Mouse (Mus musculus) gastrocnemius, postnatal 25 days (tissue): ENCODE data around the gene Gm49395. TPM values are rescaled to one million over a fixed set of nuclear protein-coding genes. Genes with fewer than 3 reads are reported as not detected.

Experiments
- DNase-seq: peaks from one replicate; pipeline ENCODE4 v3.0.0; 2022
- total RNA-seq, 2 experiments: library from RNA; stranded (reverse); gene quantifications; 1 replicate in 1 of 2; 2 replicates in 1 of 2; pipeline ENCODE4 v1.2.3; 2021

Gene Gm49395
- total RNA-seq, 2 experiments from 2014 or later: 2.8 TPM; not detected in 1

GRCm38 (mm10) chr13:115098227-115098626, 3.5 kb downstream of the Gm49395 start:
- no peak for DNase-seq

GRCm38 (mm10) chr13:115096965-115097364, 4.8 kb downstream of the Gm49395 start:
- DNase-seq: no peak

GRCm38 (mm10) chr13:115096216-115096615, 5.5 kb downstream of the Gm49395 start:
- no peak for DNase-seq

- no peak for DNase-seq
Observed at GRCm38 (mm10) chr13:115095392-115095791, 6.3 kb downstream of the Gm49395 start.

- DNase-seq: no peak
Observed at GRCm38 (mm10) chr13:115091511-115091910, 10.2 kb downstream of the Gm49395 start.

GRCm38 (mm10) chr13:115090977-115091445, 10.7 kb downstream of the Gm49395 start:
- no peak for DNase-seq

GRCm38 (mm10) chr13:115090069-115090976, 11.4 kb downstream of the Gm49395 start, which contains the start of gene Pelo:
Gene Pelo, minus strand, starts transcription at chr13:115090186.
- peak; percentile 95 for DNase-seq

- DNase-seq: peak; percentile 22
Observed at GRCm38 (mm10) chr13:115089395-115090025, 12.2 kb downstream of the Gm49395 start.

- DNase-seq: no peak
Observed at GRCm38 (mm10) chr13:115089020-115089394, 12.7 kb downstream of the Gm49395 start.

GRCm38 (mm10) chr13:115085974-115086373, 15.7 kb downstream of the Gm49395 start:
- DNase-seq: no peak

GRCm38 (mm10) chr13:115082339-115082738, 19.4 kb downstream of the Gm49395 start:
- no peak for DNase-seq

- no peak for DNase-seq
Observed at GRCm38 (mm10) chr13:115079996-115080585, 21.6 kb downstream of the Gm49395 start.

GRCm38 (mm10) chr13:115078997-115079685, 22.6 kb downstream of the Gm49395 start:
- no peak for DNase-seq

- DNase-seq: peak; percentile 32
Observed at GRCm38 (mm10) chr13:115077346-115078134, 24.2 kb downstream of the Gm49395 start.

GRCm38 (mm10) chr13:115072386-115072785, 29.3 kb downstream of the Gm49395 start:
- no peak for DNase-seq

GRCm38 (mm10) chr13:115071431-115071830, 30.3 kb downstream of the Gm49395 start:
- DNase-seq: no peak

- no peak for DNase-seq
Observed at GRCm38 (mm10) chr13:115067968-115068330, 33.8 kb downstream of the Gm49395 start.

- DNase-seq: no peak
Observed at GRCm38 (mm10) chr13:115067324-115067967, 34.3 kb downstream of the Gm49395 start.

GRCm38 (mm10) chr13:115057555-115057954, 44.2 kb downstream of the Gm49395 start:
- DNase-seq: no peak

GRCm38 (mm10) chr13:115054783-115055182, 46.9 kb downstream of the Gm49395 start:
- no peak for DNase-seq

GRCm38 (mm10) chr13:115052568-115052967, 49.2 kb downstream of the Gm49395 start:
- DNase-seq: no peak
